Mouse (Mus musculus) E14TG2a.4 (cell line): ENCODE measurements around the gene Qtrt1.

ENCODE experiments used
- CTCF ChIP-seq: conservative IDR thresholded peaks from 2 replicates; pipeline ENCODE4 v1.5.1; 2014; ENCODE audit warnings: low read length
- POU5F1 ChIP-seq: IDR thresholded peaks from 2 replicates; pipeline ENCODE4 v1.6.1; 2014; ENCODE audit warnings: low read length, borderline replicate concordance

GRCm38 (mm10) chr9:21408624-21409023 lies 3.0 kb upstream of the Qtrt1 start:
- no peak for TF ChIP-seq CTCF
- TF ChIP-seq POU5F1, result no peak
